Mouse (Mus musculus) lung, adult 2 months (tissue): ENCODE measurements at regions not wholly inside any gene's neighbourhood (a gene's known extent, or its start where the extent isn't known, plus 50 kb on each side); places are given as distances from the start of the nearest gene placed in this dataset.

Source experiments
- CTCF ChIP-seq: fragments of 200-500 bp; IDR thresholded peaks from 2 replicates; pipeline ENCODE4 v1.5.1; 2011; ENCODE audit warnings: mild to moderate bottlenecking, low read length, control low read depth; ENCODE audit not compliant: insufficient read depth
- POLR2A ChIP-seq: fragments of 200-500 bp; IDR thresholded peaks from 2 replicates; pipeline ENCODE4 v1.6.1; 2011; ENCODE audit warnings: low read depth, mild to moderate bottlenecking, control low read depth, low read length, borderline replicate concordance; ENCODE audit errors: extremely low read depth

GRCm38 (mm10) chr16:29950136-29950535, 114.0 kb upstream of the Hes1 start:
- no peak for TF ChIP-seq CTCF
- no peak for TF ChIP-seq POLR2A
